Mouse (Mus musculus): ENCODE data around the gene Spryd4.
"Not testable (repeated sequence)": the region's sequence is repeated elsewhere in the genome, so short reads cannot be mapped to it uniquely, and the experiment has no call there.

The Spryd4 gene

DNA sequence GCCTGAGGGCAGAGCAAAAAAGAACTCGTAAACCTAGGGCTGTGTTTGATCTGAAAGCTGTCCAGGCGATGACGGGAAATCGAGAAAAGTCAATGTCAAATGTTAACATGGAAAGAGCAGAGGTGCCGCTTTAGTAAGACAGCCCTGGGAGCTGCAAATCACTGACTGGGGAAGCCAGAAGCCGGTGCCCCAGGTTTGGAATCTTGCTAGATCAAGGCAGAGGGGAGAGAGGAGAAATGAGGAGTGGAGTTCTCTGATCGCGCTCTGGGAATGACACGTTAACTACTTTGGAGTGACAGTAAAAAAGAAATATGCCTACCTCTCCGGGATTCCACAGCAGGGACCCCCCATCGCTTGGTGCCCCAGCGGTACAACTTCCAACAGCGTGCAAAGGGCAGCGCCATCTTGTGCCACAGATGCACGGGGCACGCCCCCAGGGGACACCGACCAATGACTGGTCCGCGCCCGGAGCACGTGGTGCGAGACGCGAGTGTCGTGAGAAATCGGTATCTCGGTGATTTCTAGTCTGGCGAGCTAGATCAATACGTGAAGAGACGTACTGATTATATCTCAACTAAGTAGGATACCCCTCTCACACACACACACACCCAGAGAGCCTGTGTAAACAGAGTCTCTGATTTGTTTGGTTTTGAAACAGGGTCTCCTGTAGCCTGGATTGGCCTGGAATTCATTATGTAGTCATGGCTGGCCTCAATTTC is at the start of gene Spryd4:
Gene Spryd4 (minus strand): TSS at position 418 of the 719 bp plus-strand sequence.
- peak; percentile 89 for DNase-seq (ENCODE audit: low read depth, low spot score)

DNA sequence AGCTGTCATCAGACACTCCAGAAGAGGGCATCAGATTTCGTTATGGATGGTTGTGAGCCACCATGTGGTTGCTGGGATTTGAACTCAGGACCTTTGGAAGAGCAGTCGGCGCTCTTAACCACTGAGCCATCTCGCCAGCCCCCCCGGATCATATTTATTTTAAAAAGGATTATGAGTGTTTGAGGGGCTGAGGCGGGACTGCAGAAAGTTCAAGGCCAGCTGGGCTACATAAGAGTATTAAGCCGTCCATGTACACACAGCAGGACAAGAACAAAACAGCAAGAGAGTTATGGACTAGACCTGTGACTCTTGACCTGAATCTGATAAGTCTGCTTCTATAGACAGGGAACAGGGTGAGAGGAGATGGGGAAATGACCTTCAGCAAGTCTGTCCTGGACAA is 48.8 kb upstream of the Spryd4 start:
- DNase-seq (ENCODE audit: low read depth, low spot score): not testable (repeated sequence)

DNA sequence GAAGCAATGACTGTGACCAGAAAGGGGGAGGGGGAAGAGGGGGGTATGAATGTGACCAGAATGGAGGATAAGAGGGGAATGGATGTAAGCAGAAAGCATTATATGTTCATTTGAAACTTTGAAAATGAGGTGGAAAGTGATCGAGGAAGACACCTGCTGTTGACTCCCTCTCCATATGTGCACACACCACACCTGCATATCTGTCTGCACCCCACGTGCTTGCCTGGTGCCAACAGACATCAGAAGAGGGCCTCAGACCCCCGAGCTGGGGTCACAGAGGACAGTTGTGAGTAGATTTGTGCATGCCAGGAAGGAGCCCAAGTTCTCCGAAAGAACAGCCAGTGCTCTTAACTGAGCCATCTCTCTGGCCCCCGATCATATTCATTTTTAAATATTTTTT is 48.3 kb upstream of the Spryd4 start:
- no peak for DNase-seq (ENCODE audit: low read depth, low spot score)

DNA sequence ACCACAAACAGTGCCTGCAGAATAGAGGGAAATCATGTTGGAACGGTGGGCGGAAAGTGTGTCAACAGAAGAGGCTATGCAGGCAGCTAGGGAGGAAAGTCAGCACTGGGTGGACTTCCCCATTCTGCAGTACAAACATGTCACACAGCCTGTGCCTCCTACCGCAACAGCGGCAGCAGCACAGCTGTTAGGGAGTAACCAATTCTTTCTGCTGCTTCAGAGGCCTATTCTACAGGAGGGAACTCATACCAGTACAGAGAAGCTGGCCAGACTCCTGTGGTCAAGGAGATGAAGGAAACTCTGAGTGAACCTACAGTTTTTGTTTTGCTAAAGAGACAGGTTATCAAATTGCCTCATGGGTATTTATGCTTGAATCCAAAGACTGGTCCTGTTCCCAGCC is 47.3 kb upstream of the Spryd4 start:
- DNase-seq (ENCODE audit: low read depth, low spot score): no peak

DNA sequence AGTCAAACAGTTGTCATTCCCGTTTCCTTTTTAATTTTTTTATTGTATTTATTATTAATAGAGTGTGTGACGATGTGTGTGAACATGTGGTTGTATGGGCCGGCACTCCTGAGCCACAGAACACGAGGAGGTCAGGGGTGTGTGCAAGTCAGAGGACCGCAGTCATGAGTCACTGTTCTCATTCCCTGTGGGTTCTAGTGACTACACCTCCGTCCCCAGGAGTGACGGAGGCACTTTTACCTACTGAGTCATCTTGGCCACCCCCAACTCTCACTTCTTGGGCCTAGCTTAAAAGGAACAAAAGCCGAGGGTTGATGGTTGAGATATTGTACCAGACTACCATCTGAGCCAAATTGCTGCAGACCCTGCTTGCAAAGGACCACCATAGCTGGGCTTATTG is 44.7 kb upstream of the Spryd4 start:
- peak; percentile 92 for DNase-seq (ENCODE audit: low read depth, low spot score)

DNA sequence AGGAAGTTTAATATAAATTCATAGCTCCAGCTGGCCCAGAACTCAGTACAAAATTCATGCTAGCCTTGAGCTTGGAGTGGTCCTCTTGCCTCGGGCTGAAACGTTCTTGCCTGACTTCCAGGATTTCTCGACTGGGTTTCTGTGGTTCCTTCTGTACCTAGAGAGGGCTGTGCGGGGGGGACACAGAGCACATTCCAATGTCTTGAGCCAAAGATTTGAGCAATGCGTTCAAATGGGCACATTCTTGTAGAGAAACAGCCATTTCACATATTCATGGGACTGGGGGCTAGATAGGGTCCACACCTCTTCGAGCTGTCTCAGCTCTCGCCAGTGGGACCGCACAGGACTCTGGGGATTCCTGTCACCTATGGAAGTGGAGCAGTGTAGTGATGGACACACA is 44.3 kb upstream of the Spryd4 start:
- DNase-seq (ENCODE audit: low read depth, low spot score): peak; percentile 48

DNA sequence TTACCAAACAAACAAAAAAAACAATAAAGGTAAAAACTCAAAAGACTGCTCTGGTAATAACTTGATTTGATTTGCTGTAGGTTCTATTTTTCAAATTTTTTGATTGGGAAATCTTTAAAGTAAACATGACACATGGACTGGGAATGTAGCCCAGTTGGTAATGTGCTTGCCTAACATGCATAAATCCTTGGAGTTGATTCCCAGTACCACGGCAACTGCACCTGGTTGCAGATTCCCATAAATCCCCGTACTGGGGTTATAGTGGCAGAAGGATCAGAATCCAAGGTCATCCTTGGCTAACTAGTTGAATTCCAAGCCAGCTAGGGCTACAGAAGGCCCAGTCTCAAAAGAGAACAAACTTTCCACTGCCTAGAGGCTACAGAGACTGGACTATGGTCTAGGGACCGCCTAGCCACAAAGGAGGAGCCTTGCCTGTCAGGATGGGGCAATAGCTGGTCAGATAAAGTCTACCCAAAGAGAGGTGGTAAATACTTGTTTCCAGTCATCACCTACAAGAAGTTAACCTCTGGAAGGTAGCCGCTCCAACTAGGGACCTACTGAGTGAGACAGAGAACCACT is 42.2 kb upstream of the Spryd4 start, which contains the start of gene Apon:
Gene Apon (plus strand): TSS at position 420 of the 579 bp plus-strand sequence.
- DNase-seq (ENCODE audit: low read depth, low spot score): peak; percentile 85

DNA sequence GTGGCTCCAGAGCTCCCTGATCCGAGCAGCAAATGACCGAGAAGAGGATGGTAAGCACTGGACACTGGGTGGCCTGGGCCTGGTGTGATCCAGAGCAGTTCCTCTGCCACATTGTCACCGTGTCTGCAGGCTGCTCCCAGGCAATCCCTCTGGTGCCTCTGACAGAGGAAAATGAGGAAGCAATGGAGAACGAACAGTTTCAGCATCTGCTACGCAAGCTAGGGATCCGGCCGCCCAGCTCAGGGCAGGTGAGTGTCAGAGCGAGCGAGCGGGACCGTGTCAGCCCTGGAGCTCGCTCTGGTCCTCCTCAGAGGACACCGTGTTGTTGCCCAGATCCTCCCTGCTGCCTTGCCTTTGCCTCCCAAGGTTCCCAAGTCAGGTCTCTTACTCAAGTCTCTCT is 39.0 kb upstream of the Spryd4 start:
- no peak for DNase-seq (ENCODE audit: low read depth, low spot score)

DNA sequence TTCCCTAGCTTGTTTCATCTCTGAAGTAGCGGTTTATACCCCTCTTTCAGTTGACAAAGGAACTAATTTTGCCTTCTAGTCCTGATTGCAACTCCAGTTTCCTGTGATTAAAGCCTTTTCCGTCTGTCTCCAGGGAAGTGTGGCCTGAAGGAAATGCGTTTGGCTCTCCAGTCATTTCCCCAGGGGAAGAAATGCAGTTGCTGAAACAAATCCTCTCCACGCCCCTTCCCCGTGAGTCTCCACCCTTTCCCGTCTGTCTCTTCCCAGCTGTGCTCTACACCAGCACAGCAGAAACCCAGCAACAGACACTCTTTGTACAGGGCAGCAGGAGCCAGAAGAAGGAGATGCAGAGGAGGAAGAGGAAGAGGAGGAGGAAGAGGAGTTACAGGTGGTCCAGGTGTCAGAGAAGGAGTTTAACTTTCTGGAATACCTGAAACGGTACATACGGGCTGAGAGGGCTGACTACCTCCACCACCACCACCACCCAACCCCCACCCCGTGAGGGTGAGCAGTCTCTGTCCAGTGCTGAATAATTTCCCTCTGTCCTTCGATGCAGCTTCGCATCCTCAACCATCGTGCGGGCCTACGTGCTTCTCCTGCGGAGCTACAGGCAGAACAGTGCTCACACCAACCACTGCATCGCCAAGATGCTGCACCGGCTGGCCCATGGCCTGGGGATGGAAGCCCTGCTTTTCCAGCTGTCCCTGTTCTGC is 35.6 kb upstream of the Spryd4 start:
- DNase-seq (ENCODE audit: low read depth, low spot score): no peak

DNA sequence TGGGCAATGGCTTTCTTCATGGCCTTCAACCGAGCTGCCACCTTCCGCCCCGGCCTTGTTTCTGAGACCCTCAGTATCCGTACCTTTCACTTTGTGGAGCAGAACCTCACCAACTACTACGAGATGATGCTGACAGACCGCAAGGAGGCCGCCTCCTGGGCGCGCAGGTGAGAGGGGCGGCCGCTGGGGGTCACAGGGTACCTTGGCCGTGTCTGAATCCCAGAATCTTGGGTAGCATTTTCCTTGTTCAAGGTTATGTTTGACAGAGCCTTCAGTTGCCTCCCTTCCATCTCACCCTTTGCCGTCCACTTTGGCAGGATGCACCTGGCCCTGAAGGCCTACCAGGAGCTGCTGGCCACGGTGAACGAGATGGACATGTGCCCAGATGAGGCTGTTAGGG is 32.5 kb upstream of the Spryd4 start:
- no peak for DNase-seq (ENCODE audit: low read depth, low spot score)

DNA sequence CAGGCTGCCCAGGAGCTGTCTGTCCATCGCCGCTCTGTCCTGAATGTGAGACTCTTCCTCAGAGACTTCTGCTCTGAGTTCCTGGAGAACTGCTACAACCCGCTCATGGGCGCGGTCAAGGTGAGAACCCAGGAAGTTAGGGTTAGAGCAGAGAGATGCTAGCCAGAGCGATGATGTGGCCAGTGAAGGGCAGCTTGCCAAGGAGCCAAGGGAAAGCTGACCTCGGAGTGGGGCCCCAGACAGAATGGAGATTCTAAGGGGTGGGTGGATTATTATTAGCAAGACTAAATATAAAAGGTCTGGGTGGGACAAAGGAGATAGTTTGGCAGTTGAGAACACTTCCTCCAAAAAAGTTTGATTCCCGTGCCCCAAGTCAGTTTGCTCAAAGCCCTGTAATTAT is 31.6 kb upstream of the Spryd4 start:
- DNase-seq (ENCODE audit: low read depth, low spot score): no peak

DNA sequence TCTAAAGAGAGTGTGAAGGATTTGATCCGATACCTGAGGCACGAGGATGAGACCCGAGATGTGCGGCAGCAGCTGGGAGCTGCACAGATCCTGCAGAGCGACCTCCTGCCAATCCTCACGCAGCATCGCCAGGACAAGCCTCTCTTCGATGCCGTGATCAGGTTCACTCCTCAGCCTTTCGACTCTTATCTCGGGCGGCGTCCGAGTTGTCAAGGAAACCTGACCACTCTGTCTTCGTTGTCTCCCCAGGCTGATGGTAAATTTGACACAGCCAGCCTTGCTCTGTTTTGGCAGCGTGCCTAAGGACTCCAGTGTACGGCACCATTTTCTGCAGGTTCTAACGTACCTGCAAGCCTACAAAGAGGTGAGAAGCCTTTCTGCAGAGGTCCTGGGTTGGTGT is 28.5 kb upstream of the Spryd4 start:
- no peak for DNase-seq (ENCODE audit: low read depth, low spot score)

DNA sequence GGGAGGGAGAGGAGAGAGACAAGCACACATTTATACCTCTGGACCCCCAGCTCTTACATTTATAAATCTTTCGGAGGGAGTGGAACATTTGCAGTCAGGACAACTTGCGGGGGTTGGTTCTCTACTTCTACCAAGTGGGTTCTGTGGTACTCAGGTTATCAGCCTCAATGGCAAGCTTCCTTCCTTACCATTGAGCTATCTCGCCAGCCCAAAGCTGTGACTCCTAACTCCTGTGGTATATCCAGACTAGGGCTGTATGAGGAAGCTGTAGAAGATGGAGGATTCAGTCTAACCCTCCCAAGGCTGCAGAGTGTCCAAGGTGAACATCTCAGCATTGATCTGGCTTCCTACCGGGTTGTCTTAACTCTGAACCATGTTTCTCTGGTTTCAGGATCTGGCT is 27.5 kb upstream of the Spryd4 start:
- no peak for DNase-seq (ENCODE audit: low read depth, low spot score)

DNA sequence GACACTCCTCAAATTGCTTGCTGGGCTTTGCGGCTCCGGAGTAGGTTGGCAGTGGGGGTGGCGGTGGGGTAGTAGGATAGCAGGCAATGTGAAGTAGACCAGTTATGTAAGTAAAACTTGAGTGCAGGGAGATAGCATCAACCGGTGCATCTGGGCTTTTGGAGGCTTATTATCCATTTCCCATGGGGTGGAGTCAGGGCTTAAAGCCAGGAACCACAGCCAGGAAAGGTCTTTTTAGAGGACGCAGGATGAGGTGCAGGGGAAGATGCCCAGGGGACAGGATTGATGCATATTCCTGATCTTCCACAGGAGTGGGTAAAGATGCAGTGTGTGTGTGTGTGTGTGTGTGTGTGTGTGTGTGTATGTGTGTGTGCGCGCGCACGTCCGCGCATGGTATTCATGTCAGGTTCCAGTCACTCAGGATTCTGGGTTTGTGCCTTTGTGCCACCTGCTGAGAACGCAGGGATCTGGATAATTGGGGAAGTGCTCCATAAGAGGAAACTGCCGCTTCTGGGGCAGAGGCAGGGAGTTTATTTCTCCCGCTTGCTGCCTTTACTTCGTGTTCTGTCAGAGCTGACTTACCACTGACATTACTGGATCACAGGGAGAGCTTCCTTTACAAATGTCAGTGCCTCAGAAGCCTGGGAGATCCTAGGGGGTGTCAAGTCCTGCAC is 26.3 kb upstream of the Spryd4 start:
- DNase-seq (ENCODE audit: low read depth, low spot score): peak; percentile 31

DNA sequence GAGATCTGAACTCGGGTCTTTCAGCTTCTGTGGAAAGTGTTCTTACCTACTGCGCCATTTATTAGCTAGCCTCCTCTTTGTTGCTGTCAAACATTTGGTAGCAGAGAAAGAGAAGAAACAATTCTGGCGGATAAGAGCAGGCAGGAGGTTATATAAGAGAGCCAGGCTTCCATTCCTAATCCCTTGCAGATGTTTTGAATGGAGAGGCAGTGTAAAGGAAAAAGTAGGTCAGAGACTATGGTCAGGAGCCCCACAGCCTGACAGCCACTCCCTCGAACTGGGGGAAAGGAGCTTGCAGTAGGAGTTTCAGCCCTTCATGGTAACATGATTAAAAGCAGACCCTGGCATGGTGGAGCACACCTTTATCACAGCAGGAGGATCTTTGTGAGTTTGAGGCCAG is 24.7 kb upstream of the Spryd4 start:
- DNase-seq (ENCODE audit: low read depth, low spot score): peak; percentile 25

DNA sequence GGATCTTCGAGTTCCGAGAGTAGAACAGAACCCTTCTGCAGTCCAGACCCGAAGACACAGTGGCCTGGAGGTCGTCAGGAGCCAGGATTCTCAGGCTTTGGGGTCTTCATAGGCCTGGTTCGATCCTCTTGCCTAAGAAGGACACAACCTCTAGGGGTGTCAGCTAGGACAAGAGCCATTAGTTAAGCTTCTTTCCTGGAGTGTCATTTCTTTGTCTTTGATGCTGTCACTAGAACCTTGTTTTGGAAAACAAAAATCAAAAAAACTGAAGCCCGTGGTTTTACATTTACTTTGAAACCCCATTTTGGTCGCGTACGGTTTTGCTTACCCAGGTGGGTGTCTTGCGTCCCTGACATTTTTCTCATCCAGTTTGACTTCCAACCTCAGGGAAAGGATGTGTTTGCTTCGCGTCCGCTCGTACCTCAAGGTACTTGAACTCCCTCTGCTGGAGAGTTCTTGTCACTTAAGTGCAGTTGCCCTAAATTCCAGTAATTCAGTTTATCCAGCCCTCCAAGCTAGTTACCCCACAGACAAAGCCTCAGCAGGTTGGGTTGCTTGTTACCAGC is 20.9 kb upstream of the Spryd4 start:
- peak; percentile 90 for DNase-seq (ENCODE audit: low read depth, low spot score)

DNA sequence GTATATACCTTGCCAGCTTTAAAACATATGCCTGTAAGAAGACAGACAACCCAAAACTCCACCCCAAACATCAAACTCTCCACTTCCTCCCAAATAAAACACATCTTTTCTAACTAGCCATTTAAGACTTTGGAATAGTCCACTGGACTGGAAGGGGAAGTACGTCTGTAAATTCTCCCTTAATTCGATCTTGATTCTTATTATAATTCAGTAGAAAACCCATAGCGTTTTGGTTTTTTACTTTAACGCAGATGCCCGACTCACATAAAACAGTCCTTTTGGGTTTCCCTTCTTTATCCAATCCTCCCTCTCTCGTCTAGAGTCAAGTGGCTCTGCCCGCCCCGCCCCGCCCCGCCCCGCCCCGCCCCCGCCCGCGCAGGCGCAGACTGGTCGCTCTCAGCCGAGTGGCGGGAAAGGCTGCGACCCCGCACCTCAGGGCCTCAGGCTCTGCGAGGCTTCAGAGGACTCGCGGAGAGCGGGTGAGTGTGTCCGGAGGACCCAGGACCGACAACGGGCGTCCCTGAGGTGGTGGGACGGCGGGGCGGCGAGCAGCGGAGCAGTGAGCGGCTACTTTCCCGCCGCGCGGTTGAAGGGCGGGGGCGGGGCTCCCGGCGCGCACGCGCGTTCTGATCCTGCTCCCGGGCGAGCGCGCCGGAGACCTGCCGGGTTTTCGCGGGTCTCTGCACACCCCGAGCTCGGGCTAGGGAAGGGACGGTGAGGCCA is 20.3 kb upstream of the Spryd4 start, which contains the start of gene Timeless:
Gene Timeless (plus strand): TSS at position 369 of the 723 bp plus-strand sequence.
- peak; percentile 80 for DNase-seq (ENCODE audit: low read depth, low spot score)

DNA sequence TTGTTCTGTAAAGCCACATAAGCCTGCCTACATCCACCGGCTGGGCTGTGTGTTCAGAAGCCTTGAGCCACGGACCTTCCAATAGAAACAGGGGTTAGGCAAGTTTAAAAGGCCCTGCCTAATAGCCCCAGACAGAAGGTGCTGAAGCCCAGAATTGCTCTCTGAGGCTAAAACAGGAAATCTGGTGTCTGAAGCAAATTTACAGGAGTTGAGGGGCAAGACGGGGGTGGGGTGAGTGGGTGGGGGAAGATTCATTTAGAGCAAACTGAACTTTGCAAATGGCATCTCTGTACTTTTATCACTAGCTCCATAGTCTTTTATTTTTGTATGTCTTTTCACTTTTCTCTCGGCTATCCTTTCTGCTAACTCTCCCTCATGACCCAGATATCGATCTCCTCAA is 19.5 kb upstream of the Spryd4 start:
- DNase-seq (ENCODE audit: low read depth, low spot score): no peak

DNA sequence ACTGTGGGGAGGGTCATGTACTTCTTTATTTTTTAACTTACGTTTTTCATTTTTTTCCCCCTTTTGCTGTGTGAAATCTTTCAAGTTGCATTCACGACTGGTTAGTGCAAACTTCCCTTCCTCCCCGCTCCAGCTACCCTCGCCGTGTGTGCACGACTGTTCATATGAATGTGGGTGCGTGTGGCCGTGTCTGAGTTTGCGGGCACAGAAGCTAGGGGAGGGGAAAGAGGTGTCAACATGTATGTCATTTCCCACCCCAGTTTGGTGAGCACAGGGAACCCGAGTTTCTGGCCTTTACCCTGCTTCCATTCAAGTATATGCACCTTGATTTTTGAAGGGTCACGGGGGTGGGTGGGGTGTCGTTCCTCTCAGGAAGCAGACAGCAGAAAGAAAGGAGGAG is 19.0 kb upstream of the Spryd4 start:
- DNase-seq (ENCODE audit: low read depth, low spot score): no peak

DNA sequence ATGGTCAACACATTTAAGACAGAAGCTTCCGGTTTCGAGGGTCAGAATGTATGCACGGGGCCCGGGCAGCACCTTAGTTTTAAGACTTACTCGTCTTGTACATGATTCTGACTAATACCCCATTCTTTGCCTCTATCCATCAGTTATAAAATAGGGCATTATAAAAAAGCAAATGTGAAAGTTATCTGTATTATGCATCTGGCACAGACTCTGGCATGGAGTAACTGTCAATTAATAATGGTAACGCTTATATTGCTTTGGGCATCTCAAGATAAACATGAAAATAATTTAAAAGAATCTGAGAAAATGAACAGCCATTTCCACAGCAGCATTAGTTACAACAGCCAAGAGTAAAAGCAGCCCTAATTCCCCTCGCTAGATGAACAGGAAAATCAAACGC is 16.4 kb upstream of the Spryd4 start:
- DNase-seq (ENCODE audit: low read depth, low spot score): no peak

DNA sequence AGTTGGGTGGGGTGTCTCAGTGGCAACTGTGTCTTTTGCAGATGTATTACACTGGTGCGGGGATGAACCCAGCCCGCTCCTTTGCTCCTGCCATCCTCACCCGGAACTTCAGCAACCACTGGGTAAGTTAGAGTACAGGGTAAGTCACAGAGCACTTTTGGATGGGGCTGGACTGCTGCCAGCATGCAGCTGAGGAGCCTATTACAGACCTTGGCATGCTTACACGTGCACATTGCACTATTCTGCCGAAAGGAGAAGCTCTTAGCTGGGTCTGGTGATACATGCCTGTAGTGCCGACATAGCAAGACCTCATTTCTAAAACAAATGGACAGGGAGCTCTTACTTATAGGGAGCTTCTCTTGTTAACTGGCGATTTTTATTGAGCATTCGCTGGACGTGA is 16.0 kb upstream of the Spryd4 start:
- no peak for DNase-seq (ENCODE audit: low read depth, low spot score)

Measured in 3T3-L1 (cell line).